Mouse (Mus musculus): ENCODE data around the gene Tm7sf3.

Tm7sf3 gene

GRCm38 (mm10) chr6:146653197-146653596 is 10.6 kb upstream of the Tm7sf3 start:
- DNase-seq: no peak

GRCm38 (mm10) chr6:146651431-146651830 is 8.8 kb upstream of the Tm7sf3 start:
- DNase-seq: no peak

- DNase-seq: no peak
Measured at GRCm38 (mm10) chr6:146650013-146650412, 7.4 kb upstream of the Tm7sf3 start.

GRCm38 (mm10) chr6:146643184-146643570 is 553 bp upstream of the Tm7sf3 start:
- DNase-seq: peak; percentile 16

- DNase-seq: peak; percentile 19
Measured at GRCm38 (mm10) chr6:146641621-146642210, 908 bp downstream of the Tm7sf3 start.

GRCm38 (mm10) chr6:146640991-146641390 is 1.6 kb downstream of the Tm7sf3 start:
- no peak for DNase-seq

GRCm38 (mm10) chr6:146640068-146640965 is 2.3 kb downstream of the Tm7sf3 start:
- no peak for DNase-seq

- no peak for DNase-seq
Measured at GRCm38 (mm10) chr6:146636482-146636881, 6.1 kb downstream of the Tm7sf3 start.

- DNase-seq: no peak
Measured at GRCm38 (mm10) chr6:146634759-146635606, 7.6 kb downstream of the Tm7sf3 start.

GRCm38 (mm10) chr6:146634015-146634722 is 8.5 kb downstream of the Tm7sf3 start:
- DNase-seq: peak; percentile 87

GRCm38 (mm10) chr6:146633629-146634014 is 9.0 kb downstream of the Tm7sf3 start:
- DNase-seq: no peak

- no peak for DNase-seq
Measured at GRCm38 (mm10) chr6:146633097-146633496, 9.5 kb downstream of the Tm7sf3 start.

- no peak for DNase-seq
Measured at GRCm38 (mm10) chr6:146632403-146632802, 10.2 kb downstream of the Tm7sf3 start.

GRCm38 (mm10) chr6:146631847-146632246 is 10.8 kb downstream of the Tm7sf3 start:
- DNase-seq: no peak

GRCm38 (mm10) chr6:146630961-146631360 is 11.7 kb downstream of the Tm7sf3 start:
- DNase-seq: no peak

- no peak for DNase-seq
Measured at GRCm38 (mm10) chr6:146629781-146630756, 12.6 kb downstream of the Tm7sf3 start.

- DNase-seq: no peak
Measured at GRCm38 (mm10) chr6:146628123-146628522, 14.5 kb downstream of the Tm7sf3 start.

- no peak for DNase-seq
Measured at GRCm38 (mm10) chr6:146616670-146617069, 26.0 kb downstream of the Tm7sf3 start.

- no peak for DNase-seq
Measured at GRCm38 (mm10) chr6:146615891-146616290, 26.7 kb downstream of the Tm7sf3 start.

- no peak for DNase-seq
Measured at GRCm38 (mm10) chr6:146614541-146614940, 28.1 kb downstream of the Tm7sf3 start.

- DNase-seq: no peak
Measured at GRCm38 (mm10) chr6:146613907-146614306, 28.7 kb downstream of the Tm7sf3 start.

Measured in thymus, postnatal 14 days (tissue).